Mouse (Mus musculus): Measurements from ENCODE around the gene Foxo3. TPM values are rescaled to one million over a fixed set of nuclear protein-coding genes. Genes with fewer than 3 reads are reported as not detected.

The Foxo3 gene
- total RNA-seq, 4 experiments from 2014 or later: 69.4 to 88.2 (median 76.9) TPM

DNA sequence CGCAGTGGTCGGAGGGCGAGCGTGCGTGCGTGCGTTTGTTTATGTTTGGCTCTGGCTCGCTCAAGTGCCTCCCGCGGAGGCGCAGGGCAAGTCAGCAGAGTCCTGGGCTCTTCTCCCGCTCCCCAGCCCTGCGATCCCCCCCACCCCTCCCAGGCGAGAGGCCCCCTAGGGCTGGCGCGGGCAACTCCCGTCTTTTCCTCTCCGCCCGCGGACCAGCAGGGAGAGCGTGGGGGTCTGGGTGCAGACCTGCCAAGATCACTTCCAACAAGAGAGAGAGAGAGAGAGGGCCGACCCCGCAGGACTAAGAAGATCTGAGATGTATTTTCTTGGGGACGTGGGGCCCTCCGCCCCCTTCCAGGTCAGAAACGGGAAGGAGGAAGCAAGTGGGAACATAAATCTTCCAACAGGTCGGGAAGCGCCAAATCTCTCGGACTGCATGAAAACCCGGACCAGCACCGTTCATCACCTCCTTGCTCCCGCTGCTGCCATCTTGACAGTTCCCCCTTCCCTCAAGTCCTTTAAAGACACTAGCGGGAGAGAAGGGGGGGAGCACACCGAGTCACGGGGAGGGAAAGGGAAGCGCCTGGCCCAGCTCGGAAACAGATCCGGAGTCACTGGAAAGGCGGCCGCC is 569 bp downstream of the Foxo3 start:
- peak in 1 of 2 experiments; percentile 59 for DNase-seq (ENCODE audit: low spot score in 2 of 2)

DNA sequence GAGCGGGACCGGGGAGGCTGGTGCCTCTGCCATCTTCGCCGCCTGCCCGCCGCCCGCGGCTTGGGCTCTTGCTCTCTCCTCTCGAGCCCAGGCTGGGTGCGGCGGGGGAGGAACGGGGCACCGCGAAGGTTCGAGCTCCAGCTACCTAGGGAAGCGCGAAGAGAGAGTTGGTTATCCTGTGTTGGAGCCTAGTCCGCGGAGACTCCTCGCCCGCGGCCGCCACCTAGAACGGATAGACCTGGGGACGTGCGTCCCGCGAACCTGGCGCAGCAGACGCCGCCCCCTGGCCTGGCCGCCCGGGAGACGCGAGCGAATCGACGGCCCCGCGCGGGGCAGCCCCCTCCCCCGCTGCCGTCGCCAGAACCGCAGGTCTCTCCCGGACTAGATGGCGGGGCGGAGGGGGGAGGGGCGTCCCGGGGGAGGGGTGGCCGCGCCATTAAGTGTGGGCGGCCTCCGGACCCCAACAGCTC is 1.1 kb downstream of the Foxo3 start:
- peak; percentile 46 to 52 for DNase-seq (ENCODE audit: low spot score in 2 of 2)

DNA sequence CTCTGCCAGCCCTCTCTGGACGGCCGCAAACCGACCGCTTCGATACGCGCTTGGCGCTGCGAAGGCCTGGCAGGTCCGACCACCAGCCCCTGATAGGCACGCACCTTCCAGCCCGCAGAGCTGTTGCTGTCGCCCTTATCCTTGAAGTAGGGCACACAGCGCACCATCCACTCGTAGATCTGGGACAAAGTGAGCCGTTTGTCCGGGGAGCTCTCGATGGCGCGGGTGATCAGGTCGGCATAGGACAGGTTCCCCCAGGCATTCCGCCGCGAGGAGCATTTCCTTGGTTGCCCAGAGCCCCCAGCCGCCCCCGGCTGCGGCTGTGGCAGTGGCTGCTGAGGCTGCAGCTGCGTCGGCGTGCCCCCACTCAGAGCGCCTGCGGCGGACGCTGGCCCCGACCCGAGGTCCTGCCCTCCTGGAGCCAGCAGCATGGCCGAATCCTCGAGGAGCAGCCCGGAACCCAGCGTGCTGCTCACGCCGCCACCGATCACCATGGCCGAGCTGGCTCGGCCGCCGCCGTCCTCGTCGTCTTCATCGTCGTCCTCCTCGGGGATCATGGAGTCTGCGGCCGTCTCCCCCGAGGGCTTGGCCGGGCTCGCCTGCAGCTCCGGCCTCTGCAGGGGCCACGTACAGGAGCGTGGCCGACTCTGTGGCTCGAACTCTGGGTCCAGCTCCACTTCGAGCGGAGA is 1.7 kb downstream of the Foxo3 start:
- DNase-seq (ENCODE audit: low spot score in 2 of 2): peak in 1 of 2 experiments; percentile 18

DNA sequence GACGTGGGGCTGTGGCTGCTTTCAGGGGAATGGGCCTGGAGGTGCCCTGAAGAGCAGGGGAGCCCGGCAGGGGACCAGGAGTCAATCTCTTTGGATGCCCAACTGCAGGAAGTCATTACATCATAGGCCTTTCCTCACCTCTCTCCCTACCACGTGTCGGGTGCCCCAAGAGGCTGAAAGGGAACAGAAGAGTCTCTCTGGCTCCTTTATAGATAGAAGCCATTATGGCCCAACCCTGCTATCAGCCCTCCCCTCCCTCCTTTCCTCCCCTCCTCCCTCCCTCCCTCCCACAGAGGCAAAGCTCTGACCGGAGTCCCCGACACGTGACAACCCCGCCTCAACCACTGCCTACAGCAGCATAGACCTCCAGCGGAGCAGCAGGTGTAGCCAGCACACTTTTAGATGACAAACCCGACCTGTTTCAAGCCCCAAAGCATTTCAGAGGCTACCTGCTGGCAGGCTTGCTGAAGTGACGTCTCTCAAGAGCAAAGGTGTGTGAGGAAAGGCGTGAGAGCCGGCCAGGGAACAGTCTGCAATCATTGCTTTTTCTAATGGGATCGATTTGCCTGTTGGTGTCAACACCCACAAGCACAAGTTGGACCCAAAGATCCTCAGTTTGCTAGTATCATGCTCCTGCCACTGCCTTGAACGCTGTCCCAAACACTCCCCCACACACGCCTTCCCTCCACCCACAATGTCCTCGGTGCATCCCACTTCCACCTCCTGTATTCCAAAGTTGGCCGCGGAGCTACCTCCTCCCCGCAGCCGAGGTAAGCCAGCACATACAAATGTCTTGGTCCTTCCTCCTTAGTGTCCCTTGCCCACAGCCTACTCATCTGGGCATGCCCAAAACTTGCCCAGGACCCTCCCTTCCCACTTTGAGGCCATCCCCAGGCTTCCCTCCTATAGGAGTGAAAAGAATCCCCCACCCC is 2.5 kb downstream of the Foxo3 start:
- peak; percentile 37 to 44 for DNase-seq (ENCODE audit: low spot score in 2 of 2)

DNA sequence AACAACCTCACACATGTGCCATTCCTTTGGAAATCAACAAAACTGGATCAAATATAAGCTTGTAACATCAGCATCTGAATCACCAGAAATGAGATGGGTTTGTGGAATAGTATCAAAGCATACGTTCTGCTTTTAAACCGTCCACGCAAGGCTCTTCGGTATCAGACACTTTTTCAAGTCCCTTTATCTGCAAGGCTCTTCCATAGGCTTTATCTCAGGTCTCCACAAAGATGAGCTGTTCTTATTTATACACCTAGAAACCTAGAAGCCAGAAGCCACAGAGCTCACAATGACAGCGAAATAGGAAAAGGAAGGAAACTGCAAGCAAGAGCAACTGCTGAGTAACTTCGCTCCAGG is 3.2 kb downstream of the Foxo3 start:
- no peak for DNase-seq (ENCODE audit: low spot score in 2 of 2)

DNA sequence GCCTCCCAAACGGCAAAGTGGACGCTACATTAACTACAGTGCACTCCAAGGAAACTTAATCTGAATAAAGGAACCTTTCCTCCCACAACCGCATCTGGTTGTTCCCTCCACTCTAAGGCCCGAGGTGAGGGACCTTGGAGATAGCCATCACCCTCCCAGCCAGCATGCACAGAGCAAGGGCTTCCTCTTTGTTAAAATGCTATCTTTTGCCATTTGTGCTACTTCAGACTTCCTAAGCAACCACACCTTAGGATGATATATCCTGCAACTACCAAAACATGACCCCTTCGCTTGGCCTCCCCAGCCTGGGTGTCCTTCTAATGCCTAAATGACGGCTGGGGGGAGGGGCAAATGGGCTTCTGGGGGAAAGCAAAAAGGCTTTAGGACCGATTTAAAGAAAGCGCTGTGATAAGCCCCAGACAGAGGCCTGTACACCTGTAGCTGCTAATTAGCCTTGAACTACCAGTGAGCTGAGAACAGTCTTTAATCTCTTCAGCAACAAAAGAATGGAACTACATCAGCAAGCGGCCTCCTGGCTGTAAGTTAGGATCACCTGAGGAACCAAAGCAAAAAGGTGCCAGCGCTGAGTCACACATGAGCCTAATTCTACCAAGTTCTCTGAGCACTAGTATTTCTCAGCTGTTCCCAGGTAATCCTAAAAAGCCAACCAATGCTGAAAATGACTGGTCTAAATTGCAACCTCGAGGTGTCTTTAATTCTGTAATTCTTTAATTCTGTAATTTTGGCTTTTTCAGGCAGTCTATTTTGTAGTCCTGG is 4.9 kb downstream of the Foxo3 start:
- no peak for DNase-seq (ENCODE audit: low spot score in 2 of 2)

DNA sequence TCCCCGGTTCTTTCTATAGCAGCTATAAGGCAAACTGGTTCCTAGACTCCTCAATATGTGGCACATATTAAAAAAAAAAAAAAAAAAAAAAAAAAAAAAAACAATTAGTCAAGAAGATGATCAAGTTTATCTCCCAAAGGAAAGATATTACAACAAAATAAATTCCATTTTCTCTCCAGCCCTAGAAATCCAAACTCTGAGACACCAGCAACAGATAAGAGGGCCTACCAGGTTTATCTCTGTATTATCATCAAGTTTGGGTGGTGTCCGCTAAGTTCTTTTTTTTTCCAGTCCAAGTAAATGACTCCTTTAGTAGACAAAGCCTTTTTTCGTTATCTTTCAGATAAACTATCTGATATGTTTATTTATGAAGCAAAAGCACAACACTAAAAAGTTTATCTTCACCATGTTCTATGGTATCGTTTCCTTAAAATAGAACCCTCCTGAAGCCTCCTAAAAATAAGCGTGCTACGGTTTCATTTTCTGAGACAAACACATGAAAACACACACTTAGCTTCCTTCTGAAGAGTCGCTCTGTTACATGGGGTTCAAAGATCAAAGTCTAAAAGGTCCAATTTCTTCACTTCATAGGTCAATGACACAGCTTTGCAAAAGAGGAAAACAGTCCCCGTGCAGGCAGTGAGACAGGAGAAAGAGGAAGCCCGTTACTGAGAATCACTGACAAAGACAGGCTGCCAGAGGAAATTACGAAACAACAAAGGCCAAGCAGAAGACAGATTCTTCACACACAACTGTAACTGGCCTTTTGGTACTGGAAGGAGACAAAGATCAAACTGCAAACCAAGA is 6.1 kb downstream of the Foxo3 start:
- no peak for DNase-seq (ENCODE audit: low spot score in 2 of 2)

DNA sequence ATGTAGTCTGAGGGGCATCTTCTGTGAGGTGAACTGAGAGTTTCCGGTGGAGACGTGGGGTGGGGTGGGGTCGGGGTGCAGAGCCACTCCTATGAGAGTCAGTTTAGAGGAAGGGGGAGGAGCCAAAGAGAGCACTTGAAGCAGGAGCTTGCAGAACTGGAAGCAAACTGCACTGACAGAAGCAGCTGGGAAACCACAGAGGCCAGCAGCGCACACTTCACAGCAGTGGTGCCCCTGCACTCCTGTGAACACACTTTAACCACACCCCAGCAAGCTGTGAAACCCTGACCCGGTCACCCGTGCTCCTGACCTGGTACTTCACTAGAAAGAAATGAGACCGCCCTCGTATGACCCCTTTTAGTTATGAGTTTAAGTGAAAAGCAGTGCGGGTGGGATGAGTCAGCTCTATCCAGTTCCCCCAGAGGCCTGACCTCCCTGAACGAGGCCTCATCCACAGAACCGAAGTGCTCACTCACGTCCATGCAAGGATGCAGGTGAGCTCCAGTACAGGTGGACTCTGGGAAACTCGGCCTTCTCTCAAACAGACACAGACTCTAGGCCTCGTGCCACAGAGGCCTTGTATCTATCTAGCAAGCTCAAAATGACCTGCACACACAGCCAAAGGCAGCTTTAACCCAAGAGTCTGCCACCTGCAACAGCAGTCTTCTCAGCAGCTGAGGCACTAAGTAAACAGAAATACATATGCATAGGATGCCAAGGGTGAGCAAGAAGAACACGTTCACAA is 7.1 kb downstream of the Foxo3 start:
- no peak for DNase-seq (ENCODE audit: low spot score in 2 of 2)

DNA sequence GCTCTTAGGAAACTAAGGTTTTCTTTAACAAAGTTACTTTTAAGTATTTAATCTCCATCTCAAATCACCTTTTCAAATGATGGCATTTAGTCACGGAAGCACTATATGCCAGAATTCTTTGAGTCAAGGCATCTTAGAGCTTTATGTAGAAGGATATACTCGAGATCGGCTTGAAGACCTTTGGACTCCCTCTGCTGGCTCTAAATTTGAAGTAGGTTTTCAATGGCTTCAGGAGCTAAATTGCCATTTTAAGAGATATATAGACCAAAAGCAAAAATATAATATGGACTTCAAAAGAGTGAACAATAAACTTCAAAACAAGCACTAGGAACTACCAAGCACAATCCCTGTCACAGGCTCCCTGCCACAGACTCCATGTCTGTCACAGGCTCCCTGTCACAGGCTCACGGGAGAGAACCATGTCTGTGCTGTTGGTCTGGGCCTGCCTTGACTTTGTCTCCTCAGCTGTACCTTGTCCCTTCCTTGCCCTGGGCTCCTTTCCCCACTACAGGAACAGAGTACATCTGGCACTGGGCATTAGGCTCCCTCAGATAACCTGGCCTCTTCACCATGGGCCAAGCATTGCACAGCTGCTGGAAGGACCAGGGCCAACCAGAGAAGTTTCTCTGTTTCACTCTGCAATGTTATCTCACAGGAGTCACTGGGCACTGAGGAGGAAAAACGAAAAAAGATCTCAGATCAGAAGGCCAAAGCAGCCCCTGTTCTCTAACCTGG is 8.6 kb downstream of the Foxo3 start:
- no peak for DNase-seq (ENCODE audit: low spot score in 2 of 2)

DNA sequence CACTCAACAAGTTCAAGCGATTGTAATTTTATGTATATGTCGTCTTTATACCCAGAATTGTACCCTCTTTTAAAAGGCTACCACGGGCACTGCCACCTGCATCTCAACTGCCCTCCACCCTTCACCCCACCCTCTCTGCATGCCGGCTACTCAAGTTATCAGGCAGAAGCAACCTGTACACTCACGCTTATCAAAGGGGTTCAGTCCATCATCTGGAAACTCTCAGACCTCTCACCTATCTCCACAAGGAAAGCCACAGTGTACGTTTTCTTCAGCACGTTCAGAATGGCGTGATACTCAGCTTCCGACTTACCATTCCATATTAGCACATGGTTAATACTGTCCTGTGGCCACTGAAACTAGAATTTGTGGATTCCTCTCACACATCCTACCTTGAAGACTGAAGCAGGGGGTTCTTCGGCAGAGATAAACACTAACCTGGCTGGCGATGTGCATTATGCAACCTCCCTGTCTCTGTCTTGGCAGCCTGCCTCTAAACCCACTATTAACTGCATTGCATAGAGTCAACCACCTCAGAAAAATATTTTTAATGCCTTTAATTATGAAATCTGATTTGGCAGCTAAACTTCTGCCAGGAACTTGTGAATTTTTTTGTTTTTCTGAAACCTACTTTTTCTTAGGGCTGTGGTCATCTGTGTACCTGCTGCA is 11.4 kb downstream of the Foxo3 start:
- no peak for DNase-seq (ENCODE audit: low spot score in 2 of 2)

DNA sequence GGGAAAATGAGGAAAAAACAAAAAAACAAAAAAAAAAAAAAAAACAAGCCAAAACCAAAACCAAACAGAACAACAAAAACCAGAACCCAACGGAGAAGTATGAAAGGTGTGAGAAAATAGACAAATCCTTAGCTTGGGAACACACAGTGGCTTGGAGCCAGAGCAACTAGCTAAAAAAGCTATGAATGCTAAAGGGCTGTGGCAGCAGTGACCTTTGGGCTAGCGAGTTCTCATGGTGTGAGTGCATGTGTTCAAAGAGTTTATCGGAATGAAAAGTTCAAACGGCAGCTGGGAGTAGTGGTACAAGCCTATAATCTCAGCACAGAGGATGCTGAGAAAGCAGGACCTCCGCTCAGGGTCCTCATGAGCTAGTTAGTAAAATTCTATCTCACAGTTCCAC is 12.4 kb downstream of the Foxo3 start:
- DNase-seq (ENCODE audit: low spot score in 2 of 2): no peak

DNA sequence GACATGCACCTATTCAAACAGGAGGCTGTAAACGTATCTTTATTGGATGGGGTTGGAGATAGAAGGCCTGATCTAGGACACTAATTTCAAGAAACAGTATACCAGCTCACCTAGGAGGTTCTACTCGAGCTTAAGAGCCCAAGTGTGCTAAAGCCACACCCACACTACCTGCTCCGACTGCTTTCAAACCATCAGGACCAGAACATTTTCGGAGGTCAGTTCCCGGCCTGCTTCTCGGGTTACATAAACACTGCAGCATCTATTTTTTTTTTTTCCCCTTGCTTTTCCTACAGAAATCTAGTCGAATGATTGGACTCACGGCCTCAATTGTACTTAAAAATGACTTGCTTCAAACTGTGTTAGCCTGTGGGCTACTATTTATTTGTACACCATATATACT is 12.9 kb downstream of the Foxo3 start:
- DNase-seq (ENCODE audit: low spot score in 2 of 2): no peak

DNA sequence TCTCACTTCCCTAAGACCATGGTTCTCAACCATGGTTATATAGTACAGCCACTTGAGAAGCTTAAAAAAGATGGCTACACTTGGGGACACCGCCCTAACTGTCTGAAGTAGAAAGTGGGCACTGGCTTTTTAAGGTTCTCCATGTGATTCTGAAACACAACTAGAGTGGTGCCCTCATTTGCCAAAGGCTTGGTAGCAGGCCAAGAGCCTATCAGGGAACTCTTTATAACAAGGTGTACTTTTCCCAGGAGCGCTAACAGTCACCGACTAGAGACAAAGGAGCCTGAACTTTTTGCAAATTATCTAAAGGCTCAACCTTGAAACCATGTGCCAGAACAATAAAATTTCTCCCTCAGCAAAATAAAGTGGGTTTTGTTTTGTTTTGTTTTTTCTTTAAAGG is 14.5 kb downstream of the Foxo3 start:
- DNase-seq (ENCODE audit: low spot score in 2 of 2): no peak

DNA sequence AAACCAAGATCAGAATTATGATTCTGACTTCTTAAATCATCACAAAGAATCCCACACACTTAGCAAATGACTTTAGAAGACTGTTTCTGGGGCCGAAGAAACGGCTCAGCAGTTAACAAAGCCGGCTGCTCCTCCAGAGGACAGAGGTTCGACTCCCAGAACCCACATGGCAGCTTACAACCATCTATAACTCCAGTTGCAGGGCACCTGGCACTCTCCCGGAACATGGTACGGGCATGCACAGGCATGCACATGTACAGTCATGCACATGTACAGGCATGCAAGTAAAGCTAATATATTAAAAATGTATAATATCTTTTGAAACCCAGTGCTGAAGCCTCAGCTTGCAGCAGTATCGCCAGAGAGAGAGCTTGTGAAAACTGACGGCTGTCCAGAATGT is 15.5 kb downstream of the Foxo3 start:
- DNase-seq (ENCODE audit: low spot score in 2 of 2): no peak

DNA sequence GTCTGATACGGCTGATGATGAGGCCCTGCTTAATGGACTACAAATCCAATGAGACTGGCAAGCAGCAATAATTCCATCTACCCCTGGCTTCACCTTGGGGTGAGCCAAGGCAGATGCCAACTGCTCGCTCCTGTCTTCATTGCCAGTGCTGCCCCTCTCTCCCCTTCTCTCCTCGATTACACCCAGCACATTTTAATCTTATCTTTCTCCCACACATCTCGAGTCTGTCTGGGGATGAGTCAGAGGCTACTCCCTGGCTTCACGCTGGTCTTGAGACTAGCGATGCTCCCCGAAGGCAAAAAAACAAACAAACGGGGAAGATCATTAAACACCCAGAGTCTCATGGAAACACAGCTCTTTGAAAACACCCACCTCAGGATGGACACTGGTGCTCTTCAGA is 16.0 kb downstream of the Foxo3 start:
- DNase-seq (ENCODE audit: low spot score in 2 of 2): no peak

DNA sequence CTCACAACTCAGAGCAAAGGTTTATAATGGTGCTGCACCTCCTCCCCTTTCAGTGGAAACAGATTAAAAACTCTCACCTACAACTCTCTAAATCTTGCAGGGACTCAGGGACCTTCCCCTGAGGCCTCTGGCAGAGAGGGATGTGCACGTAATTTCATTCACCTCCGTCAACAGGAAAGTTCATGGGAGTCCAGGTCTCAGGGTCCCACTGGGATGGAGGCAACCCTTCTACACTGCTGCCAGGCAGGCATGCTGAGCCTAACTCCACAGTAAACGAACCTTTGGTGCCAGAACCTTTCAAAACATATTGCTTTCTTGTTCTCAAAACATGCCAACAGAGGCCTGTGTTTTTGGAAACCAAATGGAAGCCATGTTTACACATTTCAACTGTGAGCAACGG is 17.0 kb downstream of the Foxo3 start:
- no peak for DNase-seq (ENCODE audit: low spot score in 2 of 2)

DNA sequence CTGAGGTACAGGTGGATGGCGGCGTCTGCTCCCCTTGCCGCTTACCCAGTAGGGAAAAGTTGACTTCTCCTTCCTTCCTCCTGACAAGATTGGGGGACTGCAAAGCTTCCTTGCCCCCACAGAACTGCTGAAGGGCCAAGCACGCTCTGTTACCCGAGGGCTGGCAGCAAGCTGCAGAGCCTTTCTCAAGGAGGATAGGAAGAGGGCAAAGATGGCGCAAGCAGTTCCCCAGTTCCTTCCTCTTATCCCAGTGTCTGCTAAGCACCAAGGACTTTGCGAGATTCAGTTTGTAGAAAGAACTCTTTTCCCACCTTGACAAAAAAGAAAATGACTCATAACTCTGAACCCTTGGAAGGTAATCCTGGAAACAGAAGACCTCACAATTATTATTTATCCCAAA is 18.6 kb downstream of the Foxo3 start:
- no peak for DNase-seq (ENCODE audit: low spot score in 2 of 2)

DNA sequence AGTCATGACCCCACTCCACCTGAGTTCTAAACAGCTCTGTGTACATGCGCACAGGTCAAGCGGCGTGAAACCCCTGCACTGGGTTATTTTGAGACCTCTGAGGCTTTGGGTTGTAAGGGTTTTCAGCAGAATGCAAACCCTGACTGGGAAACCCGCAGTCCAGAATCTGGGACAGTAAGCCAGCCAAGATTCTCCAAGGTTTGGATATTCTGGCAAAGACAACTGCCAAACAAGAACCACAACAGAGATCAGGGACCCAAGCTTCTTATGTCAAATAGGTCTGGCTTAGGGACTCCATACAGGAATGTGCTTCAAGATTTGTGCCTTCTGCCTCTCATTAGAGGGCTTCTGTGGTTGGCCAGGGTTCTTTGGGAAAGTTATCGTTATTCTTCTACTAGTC is 21.8 kb downstream of the Foxo3 start:
- DNase-seq (ENCODE audit: low spot score in 2 of 2): no peak
